Mouse (Mus musculus): Measurements from ENCODE around the gene Itgb4.

Itgb4 gene

GRCm38 (mm10) chr11:116029086-116029865 is 54.8 kb downstream of the Itgb4 start:
- DNase-seq, result no peak

GRCm38 (mm10) chr11:116030088-116030897 is 55.8 kb downstream of the Itgb4 start, which contains the start of gene Unk:
Gene Unk, plus strand, starts transcription at chr11:116030322.
- DNase-seq, result peak; percentile 99

DNA sequence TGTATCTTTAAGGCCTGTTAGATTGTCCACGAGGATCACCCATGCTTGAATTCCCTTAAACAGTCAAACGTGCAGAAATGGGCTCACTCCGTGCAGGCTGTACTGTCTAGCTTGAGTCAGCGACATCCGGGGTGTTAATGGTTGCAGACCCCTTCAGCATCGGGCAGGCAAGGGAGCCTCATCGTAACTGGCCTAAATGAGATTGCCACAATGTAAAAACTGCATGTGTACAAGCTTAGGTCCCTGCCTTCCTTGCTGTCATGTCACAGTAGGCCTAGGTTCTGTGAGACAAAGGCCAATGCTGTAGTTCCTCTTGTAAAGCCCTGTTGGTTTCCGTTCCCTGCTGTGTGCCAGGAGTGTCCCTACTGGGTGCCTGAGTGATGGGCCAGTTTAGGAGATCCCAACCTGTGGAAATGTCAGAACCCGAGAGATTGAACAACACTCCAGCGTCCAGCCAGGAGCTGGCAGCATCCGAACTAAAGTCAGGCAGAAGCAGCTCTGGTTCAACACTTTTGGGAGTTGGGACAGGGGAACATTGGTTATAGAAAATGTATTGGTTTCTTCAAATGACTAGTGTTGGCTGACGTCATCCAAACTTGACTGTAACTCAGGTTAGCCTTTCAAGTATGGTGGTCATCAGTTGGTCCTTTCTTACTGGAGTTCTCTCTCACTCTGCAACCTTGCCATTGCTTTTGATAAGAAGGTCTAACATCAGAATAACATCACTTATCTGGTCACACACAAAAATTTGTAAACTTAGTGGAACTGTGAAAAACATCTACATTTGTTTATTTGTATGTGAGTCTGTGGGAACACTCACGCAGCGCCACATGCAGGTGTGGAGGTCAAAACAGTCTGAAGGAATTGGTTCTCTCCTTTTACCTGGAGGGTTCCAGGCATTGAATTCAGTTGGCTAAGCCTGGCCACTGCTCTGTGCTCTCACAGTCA is 56.7 kb downstream of the Itgb4 start:
- DNase-seq, result peak; percentile 78

DNA sequence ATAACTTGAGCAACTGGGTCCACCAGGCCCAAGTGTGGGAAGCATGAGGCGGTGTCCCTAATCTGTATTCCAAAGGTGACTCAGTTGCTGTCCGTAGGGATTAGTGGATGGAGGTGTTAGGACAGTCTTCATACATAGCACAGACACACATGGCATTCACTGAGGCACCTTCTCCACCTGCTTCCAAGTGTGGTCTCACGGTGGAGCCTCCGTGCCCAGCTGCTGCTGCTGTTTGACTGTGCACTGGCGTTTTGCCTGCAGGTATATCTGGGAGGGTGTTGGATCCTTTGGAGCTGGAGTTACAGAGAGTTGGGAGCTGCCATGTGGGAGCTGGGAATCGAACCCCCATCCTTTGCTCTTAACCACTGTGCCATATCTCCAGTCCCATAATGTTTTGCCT is 60.1 kb downstream of the Itgb4 start:
- DNase-seq, result peak; percentile 35

DNA sequence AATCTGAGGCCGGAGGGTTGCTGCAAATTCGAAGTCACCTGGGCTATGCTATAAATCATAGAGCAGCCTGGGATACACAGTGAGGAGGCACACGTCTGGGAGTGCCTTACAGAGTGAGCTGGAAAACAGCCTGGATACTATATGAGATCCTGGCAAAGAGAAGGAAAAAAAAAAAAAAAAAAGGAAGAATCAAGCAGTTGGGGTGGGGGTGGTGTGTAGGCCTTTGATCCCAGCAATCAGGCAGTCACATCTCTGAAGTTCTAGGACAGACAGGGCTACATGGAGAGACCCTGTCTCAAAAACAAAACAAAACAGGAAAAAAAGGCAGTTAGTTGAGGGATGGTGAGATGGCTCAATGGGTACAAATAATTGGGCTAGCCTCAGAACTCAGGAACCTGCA is 62.2 kb downstream of the Itgb4 start:
- DNase-seq, result no peak

GRCm38 (mm10) chr11:116037826-116038225 is 63.3 kb downstream of the Itgb4 start:
- no peak for DNase-seq

DNA sequence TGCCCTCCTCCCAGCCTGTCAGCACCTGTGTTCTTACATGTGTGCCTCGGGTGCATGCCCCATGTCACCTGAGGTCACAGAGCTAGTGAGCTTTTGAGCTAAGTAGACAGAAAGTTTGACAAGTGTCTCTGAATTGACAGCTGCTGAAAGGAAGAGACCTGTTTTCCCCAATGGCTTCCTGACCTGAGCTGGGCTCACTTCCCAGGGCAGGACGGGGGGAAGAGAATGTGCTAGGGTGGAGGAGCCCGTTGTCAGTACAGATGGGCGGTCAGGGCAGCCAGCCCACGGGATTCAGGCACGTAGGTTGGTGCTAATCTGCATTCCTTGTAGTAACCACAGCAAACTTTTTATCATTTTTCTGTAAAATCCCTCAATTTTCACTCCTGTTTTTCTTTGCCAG is 66.1 kb downstream of the Itgb4 start:
- DNase-seq, result peak; percentile 34

- DNase-seq, result no peak
Measured at GRCm38 (mm10) chr11:116041833-116042232, 67.3 kb downstream of the Itgb4 start.

GRCm38 (mm10) chr11:116042372-116043138 is 68.0 kb downstream of the Itgb4 start:
- DNase-seq, result no peak

DNA sequence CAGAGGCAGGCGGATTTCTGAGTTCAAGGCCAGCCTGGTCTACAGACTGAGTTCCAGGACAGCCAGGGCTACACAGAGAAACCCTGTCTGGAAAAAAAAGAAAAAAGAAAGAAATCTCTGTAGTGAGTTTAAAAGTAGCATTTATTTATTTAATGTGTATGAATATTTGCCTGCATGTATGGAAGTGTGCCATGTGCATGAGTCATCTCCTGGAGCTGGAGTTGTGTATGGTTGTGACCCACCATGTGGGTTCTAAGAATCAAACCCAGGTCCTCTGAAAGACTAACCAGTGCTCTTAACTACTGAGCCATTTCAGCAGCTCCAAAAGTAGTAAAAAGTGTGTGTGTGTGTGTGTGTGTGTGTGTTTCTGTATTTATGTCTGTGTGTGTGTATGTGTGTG is 68.8 kb downstream of the Itgb4 start:
- no peak for DNase-seq

DNA sequence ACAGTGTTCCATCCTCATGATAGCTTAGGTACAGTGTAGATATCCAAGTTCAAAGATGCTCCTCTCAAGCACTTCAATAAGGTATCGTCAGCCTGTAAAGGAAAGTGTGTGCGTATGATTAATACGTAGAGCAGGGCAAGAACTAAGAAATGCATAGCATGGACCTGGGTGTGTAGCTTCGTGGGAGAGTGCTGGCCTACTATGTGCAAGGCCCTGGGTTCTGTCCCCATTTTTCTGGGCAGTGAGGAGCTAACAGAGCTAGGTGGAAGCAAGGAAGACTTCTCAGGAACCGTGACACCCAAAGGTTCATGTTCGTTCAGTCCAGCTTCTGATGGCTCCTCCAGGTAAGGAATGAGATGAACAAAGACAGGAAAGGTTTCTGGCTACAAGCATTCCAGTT is 70.7 kb downstream of the Itgb4 start:
- DNase-seq, result no peak

GRCm38 (mm10) chr11:116049610-116050009 is 75.1 kb downstream of the Itgb4 start:
- no peak for DNase-seq

DNA sequence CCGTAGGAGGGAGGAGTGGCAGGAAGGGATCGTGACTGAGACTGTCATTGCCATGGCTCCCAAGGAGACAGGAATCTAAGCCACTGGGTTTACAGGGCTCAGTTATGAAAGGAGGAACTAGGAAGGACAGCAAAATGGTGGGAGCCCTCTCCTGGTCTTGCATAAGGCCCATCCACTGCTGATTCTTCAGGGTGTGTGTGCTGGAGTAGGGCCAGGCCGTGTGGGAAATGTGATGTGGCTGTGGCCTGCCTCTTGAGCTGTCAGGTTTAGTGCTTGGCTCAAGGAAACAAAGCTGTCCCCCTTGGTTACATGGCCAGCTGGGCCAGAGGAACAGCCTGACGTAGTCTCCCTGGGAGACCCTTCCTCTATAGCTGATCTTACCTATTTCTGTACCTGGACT is 75.7 kb downstream of the Itgb4 start:
- no peak for DNase-seq

- DNase-seq, result peak; percentile 27
Measured at GRCm38 (mm10) chr11:116053510-116054229, 79.2 kb downstream of the Itgb4 start.

GRCm38 (mm10) chr11:116055873-116056272 is 81.4 kb downstream of the Itgb4 start:
- peak; percentile 28 for DNase-seq

DNA sequence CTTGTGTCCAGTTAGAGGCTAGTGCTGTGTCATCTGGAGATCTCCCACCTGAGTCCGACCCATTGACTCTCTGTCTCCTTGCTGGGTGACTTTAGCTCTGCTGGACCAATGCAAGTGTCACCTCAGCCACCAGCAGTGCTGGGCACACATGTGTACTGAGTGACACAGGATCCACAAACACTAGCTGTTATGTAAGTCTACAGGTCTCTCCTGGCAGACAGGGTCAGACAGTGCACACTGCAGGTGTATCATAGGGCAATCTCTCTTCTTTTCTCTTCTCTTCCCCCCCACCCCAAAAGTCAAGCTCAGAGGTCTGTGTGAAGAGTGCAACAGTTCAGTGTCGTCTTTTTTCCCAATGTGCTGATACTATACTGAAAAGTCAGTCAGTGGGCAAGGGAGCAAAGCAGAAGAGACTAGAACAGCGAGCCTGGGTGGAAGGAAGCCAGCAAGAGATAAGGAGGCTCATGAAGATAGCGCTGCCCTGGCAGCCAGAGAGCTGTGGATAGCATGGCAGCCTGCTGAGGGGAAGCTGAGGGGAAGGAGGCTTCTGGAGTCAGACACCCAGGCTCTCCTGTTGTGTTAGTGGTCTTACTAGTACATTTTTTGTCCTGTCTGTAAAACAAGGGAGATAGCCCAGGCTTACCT is 82.8 kb downstream of the Itgb4 start:
- no peak for DNase-seq
